Mouse (Mus musculus) ES-CJ7 (cell line): ENCODE results near the gene Olfr541.

Experiments
- DNase-seq: peaks from one replicate; pipeline ENCODE4 v3.0.0; 2011; ENCODE audit warnings: low read depth, low spot score

Gene Olfr541

DNA sequence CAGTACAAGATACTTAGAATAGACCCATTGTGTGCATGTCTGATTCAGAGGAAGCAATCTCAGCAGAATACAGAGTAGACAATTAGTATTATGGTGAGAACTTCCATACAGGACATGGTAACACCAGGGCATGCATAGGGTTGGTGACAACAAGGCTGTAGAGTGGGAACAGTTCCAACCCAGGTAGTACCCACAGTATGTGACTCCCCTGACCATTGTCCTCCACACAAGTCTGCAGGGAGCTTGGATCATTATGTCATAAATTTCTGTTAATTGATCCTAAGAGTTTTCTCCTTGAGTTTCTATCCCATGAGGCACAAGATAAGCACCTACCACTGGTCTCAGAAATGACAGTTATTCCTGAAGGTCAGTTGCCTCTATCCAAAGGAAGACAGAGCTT is at the start of gene Olfr541:
Gene Olfr541, plus strand, starts transcription at position 301 of the 400 bp plus-strand sequence.
- DNase-seq = no peak

DNA sequence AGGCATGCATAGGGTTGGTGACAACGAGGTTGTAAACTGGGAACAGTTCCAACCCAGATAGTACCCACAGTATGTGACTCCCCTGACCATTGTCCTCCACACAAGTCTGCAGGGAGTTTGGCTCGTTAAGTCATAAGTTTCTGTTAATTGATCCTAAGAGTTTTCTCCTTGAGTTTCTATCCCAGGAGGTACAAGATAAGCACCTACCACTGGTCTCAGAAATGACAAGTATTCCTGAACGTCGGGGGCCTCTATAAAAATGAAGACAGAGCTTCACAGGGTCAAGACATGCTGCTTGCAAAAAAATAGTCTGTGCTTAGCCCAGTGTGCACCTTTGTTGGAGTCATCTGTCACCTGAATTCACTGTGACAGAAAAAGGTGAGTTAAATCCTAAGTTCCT is 37.4 kb upstream of the Olfr541 start, which contains the start of gene Olfr539:
Gene Olfr539, plus strand, starts transcription at position 301 of the 400 bp plus-strand sequence.
- no peak for DNase-seq

DNA sequence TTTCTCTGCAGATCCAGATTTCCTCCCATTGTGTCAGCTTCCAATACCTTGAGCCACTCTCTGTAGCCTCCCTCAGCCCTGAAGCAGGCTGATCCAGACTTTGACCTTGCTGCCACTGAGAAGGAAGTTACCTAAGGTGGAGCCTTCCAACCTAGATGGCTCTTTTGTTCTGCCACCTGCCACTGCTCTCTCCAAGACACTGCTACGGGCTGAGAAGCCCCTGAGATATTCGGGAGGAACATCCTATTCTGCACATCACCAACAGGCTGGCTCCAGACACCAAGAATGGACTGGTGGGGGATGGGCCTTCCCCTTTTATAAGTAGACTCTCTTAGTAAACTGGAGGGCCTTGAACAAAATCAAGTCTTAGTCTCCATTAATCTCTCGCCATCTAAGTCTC is 26.4 kb upstream of the Olfr541 start:
- DNase-seq = peak; percentile 70

DNA sequence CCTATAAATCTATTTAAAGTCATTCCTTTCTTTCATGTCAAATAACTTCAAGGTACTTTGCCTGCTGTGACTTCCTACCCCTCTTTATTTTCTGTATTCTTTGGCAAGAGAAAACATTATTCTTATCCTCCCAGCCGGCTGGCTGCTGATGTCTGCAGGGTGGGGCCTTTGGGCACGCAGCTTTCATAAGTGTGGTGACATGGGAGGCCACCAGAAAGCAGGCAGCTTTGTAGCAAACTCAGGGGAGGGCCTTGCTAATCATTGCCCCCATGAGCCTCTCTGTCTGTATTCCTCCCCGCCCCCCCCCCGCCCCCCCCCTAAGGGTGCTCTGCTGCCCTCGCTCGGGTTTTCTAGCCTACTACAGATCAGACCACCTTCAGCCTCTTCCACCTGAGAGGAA is 21.2 kb upstream of the Olfr541 start:
- peak; percentile 10 for DNase-seq

DNA sequence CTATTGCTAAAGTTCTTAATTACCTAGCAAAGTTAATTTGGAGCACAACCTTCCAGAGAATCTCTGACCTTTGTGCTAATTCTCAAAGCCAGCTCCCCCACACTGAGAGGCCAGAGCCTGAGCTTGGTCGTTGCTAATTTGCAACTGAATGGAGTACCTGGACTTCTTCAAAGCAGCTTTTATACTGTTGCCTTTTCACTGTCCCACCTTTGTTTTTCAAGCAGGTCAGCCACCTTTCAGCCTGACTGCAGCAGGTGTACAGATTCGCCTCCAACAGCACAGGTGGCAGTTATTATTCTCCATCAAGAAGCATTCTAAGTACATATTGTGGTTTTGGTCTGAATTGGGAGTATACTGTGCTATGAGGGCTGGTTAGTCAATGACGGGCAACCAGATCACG is 17.5 kb upstream of the Olfr541 start:
- peak; percentile 51 for DNase-seq

DNA sequence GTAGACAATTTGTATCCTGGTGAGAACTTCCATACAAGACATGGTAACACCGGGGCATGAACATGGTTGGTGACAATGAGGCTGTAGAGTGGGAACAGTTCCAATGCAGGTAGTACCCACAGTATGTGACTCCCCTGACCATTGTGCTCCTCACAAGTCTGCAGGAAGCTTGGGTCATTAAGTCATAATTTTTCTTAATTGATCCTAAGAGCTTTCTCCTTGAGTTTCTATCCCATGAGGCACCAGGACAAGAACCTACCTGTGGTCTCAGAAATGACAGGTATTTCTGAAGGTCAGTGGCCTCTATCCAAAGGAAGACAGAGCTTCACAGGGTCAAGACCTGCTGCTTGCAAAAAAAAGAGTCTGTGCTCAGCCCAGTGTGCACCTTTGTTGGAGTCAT is 15.4 kb upstream of the Olfr541 start, which contains the start of gene Olfr45:
Gene Olfr45, plus strand, starts transcription at position 301 of the 400 bp plus-strand sequence.
- no peak for DNase-seq

DNA sequence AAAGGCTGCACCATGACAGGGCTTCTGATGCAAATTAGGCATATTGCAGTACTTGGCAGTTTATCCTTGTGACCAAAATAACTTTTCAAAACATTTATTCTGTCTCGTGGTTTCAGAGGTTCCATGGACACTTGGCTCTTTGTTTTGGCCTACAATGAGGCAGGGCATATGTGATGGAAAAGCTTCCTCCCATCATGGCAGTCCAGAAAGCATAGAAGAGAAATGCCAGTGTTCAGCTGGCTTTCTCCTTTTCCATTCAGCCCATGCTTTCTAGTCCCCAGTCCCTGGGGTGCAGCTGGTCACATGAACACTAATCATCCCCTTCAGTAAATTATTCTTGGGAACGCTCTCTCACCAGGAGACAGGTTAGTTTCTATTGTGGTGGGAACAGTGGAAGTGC is 9.3 kb downstream of the Olfr541 start:
- no peak for DNase-seq

DNA sequence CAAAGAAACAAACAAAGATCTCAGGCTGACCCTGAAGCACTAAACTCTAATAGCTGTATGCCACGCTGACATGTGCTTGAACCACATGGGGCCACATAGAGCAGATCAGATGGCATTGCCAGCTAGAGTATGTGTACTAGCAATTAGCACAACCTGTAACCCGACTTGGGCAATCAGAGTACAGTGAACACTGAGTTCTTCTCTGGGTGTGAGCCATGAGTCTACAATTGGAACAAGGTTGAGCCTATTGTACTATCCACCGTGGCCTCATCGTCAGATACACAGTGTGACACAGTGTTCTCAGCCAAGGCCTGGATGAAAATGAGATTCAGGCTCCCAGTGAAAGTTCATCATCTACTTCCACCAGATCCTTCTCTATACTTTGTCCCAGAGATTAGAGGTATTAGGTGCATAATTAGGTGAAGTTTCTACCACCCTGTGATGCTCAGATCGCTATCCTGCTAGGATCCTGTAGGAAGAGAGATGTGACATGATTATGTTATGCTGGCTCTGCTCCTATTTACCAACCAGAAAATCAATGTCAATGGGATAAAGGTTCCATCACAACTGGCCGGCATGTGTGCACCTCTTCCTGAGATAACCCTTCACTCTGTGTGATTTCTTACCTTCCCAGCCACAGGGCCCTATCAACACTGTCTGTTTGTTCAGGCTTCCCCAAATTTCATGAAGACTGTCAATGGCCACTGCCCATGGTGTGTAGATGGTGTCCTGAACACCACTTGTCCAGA is 10.6 kb downstream of the Olfr541 start:
- DNase-seq = no peak

DNA sequence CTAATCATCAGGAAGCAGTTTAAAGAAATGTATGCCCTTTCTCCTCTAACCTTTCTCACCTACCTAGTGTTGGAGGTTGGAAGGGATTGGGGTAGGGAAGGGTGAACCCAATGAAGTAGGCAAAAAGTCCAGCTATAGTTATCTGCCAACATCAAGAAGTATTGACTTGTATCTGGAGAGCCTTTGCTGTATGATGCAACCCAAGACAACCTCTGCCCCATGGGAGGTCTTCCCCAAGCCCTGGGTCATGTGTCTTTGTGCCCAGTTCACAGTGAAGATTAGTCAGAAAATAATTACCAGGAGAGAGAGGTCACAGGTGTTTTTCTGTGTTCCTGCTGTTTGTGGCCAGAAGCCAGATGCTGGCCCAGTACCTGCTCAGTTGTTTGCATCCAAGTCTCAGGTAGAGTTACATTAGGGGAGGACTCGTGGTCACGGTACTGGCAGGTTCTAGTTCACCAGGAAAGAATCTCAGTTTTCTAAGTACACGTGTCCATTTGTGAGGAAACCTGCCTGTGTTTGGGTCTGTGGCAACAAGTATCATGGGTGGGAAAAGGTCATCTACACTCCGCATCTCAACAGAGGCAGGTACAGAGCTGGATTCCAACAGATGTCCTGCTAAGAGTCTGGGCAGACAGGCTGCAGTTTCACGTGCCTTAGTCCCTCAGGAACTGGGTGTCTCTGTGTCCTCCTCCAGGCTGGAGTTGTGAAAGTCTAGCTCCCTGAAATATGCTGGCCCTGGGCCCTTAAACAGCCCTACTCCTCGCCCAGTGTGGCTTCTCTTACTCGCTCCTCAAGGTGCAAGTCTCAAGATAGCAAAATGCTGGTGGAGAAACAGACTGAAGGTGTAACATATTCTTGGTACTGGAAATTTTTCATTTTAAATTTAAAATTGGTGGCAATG is 20.3 kb downstream of the Olfr541 start:
- no peak for DNase-seq

DNA sequence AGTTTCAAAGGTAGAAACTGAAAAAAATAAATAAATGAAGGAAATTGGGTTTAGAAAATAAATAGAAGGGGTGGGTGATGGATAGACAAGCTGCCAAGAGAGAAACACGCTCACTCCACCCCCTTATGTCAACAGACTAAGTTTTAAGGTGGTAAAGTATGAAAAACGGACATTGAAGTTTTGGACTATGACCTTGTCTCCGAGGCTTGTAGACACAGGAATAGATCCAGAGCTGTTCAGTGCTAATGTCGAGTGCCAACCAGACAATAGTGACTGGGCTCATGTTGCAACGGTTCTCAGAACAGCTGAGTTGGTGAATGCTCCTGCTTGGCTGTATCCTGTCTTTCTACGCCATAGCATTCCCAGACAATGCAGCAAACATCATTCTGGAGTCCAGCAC is 24.0 kb downstream of the Olfr541 start:
- no peak for DNase-seq

DNA sequence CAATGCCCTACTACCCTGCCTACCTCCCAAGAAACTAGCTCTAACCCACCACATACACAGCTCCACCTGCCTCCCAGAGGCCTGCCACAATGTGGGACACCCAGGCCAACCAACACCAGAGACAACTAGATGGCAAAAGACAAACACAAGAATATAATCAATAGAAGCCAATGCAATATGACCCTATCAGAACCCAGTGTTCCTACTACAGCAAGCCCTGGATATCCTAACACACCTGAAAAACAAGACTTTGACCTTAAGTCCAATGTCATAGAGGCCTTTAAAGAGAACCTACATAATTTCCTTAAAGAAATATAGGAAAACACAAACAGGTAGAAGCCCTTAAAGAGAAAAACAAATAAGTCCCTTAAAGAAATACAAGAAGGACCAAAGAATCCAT is 28.5 kb downstream of the Olfr541 start:
- no peak for DNase-seq

DNA sequence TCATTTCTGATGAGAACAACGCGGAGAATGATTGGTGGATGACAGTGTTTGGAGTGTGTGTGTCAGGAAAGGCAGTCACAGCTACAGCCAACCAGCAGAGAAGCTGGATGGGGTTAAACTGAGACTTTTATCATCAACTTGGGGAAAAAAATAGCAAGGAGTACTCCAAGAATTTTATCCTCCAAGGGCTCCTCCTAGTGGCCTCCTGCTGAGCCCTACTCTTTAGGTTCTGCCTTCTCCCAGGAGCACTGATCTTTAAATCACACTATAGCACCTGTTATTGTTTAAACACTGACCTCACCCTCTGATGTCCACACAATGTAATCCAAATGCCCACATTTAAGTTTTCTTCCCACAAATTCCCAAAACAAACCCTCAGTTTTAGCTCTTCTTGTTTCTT is 36.1 kb downstream of the Olfr541 start:
- DNase-seq = peak; percentile 5

DNA sequence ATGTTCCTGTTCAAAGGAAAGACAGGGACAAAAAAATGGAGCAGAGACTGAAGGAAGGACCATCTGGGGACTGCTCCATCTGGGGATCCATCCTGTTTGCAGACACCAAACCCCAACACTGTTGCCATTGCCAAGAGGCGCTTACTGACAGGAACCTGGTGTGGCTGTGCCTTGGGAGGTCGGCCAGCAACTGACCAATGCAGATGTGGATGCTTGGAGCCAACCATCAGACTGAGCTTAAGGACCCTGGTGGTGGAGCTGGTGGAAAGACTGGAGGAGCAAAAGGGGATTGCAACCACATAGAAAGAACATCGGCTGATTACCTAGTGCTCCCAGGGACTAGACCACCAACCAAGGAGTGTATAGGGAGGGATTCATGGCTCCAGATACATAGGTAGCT is 50.3 kb downstream of the Olfr541 start:
- no peak for DNase-seq

DNA sequence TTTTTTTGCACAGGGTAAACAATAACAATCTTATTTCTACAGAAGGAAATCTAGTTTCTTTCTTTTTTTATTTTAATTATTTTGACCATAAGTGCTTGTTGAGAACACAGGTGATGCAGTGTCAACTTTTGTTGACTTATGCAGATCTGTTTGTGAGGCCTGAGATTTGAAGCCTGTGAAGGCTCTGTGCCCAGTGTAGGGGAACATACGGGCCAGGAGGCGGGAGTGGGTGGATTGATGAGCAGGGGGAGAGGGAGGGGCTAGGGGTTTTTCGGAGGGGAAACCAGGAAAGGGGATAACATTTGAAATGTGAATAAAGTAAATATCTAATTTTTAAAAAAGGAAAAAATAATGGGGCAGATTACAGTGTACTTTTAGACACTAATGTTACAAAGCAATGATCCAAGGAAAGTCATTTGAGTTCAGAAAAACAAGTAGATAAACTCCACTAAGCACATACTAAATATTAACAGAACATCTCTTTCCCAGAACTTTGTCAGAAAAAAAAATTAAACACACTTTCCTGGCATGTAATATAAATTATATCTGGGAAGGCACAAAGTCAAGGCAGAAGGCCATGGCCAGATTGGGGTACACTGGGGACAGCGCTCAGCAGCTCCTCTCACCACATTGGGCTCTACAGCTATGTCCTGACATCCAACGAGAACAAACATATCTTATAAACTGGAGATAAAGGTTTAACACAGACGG is 51.2 kb downstream of the Olfr541 start:
- no peak for DNase-seq

DNA sequence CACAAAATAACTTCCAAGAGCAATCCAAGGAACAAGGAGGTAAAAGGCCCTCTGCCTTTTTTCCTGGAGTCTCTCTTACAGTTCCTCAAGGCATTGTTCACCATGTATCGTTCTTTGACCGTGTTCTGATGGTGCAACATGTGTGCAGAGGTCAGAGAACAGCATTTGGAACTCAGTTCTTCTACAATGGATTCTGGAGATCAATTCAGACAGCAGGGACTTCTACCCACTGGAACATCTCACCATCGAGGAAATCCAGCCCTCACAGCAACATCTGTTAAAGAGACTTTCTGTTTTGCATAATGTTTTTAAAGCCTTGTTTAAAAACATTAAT is 51.7 kb downstream of the Olfr541 start:
- DNase-seq = no peak

DNA sequence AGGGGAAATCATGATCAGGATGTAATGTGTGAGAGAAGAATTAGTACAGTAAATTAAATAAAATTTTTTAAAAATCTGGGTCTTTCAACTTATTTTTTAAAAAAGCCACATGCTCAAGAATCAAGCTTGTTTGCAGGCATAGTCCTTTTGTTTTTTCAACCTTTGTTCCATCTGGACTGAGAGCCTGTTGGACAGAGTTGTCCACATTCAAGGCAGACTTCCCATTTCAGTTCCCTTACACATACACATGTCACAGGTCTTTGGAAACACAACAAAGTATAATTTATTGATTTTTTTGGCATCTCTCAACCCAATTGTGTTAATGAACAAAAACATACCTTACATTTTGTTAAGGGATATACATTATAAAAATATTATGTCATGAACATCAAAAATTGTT is 57.5 kb downstream of the Olfr541 start:
- no peak for DNase-seq
